Mouse (Mus musculus): ENCODE results near the gene Pced1b. TPM values are rescaled to one million over a fixed set of nuclear protein-coding genes. Genes with fewer than 3 reads are reported as not detected.

The Pced1b gene
- total and polyA plus RNA-seq, 3 experiments, result 6.6 to 41.1 (median 8.8) TPM

- Histone ChIP-seq H3K4me1 (ENCODE audit: insufficient read depth, low read depth, low read length) (no peaks in the 10 kb centered on the region), H3K36me3 (replicated peaks) (no peaks in the 10 kb centered on the region), H3K9me3 (replicated peaks) (peaks cover 50% of the 10 kb centered on the region), H3K27me3 (ENCODE audit: insufficient read depth, low read length) (no peaks in the 10 kb centered on the region), H3K4me3 (ENCODE audit: low read depth, low read length) (no peak overlapping the region)
- DNase-seq (ENCODE audit: low spot score), result no peak
- ATAC-seq (ENCODE audit: extremely low read depth, insufficient number of reproducible peaks, low FRiP score, poor library complexity, severe bottlenecking), result no peak
- no peak for TF ChIP-seq GATA1 (IDR thresholded peaks at IDR 0.05; ENCODE audit: borderline replicate concordance, low read length)
- TF ChIP-seq POLR2AphosphoS5 (IDR thresholded peaks at IDR 0.05; ENCODE audit: insufficient replicate concordance, low read depth, low read length), result no peak
- TF ChIP-seq CTCF (IDR thresholded peaks at IDR 0.05; ENCODE audit: low read depth, low read length), result no peak
- no peak for TF ChIP-seq TAL1 (conservative IDR thresholded peaks at IDR 0.05; ENCODE audit: low read depth, low read length)
- no peak for TF ChIP-seq GATA2 (IDR thresholded peaks at IDR 0.05; ENCODE audit: borderline replicate concordance, low read depth, low read length)
Measured at GRCm38 (mm10) chr15:97216843-97217242, 30.1 kb upstream of the Pced1b start.

GRCm38 (mm10) chr15:97223431-97223830 lies 23.5 kb upstream of the Pced1b start:
- ATAC-seq (ENCODE audit: extremely low read depth, insufficient number of reproducible peaks, low FRiP score, poor library complexity, severe bottlenecking) (no peak), DNase-seq (ENCODE audit: low spot score) (no peak)
- no peaks in the 10 kb centered on the region for H3K36me3 ChIP-seq (replicated peaks)
- no peak overlapping the region for H3K4me3 ChIP-seq (ENCODE audit: low read depth, low read length)
- H3K4me1 ChIP-seq (ENCODE audit: insufficient read depth, low read depth, low read length), result no peaks in the 10 kb centered on the region
- TF ChIP-seq POLR2AphosphoS5 (IDR thresholded peaks at IDR 0.05; ENCODE audit: insufficient replicate concordance, low read depth, low read length) (no peak), TAL1 (conservative IDR thresholded peaks at IDR 0.05; ENCODE audit: low read depth, low read length) (no peak), GATA2 (IDR thresholded peaks at IDR 0.05; ENCODE audit: borderline replicate concordance, low read depth, low read length) (no peak), CTCF (IDR thresholded peaks at IDR 0.05; ENCODE audit: low read depth, low read length) (no peak), GATA1 (IDR thresholded peaks at IDR 0.05; ENCODE audit: borderline replicate concordance, low read length) (no peak)
- H3K27me3 ChIP-seq (ENCODE audit: insufficient read depth, low read length), result no peaks in the 10 kb centered on the region
- H3K9me3 ChIP-seq (replicated peaks), result peaks cover 67% of the 10 kb centered on the region

- ATAC-seq (ENCODE audit: extremely low read depth, insufficient number of reproducible peaks, low FRiP score, poor library complexity, severe bottlenecking), result no peak
- peaks cover 66% of the 10 kb centered on the region for H3K9me3 ChIP-seq (replicated peaks)
- H3K4me3 ChIP-seq (ENCODE audit: low read depth, low read length), result no peak overlapping the region
- H3K36me3 ChIP-seq (replicated peaks), result no peaks in the 10 kb centered on the region
- no peaks in the 10 kb centered on the region for H3K27me3 ChIP-seq (ENCODE audit: insufficient read depth, low read length)
- TF ChIP-seq CTCF (IDR thresholded peaks at IDR 0.05; ENCODE audit: low read depth, low read length) (no peak), GATA1 (IDR thresholded peaks at IDR 0.05; ENCODE audit: borderline replicate concordance, low read length) (no peak), POLR2AphosphoS5 (IDR thresholded peaks at IDR 0.05; ENCODE audit: insufficient replicate concordance, low read depth, low read length) (no peak), GATA2 (IDR thresholded peaks at IDR 0.05; ENCODE audit: borderline replicate concordance, low read depth, low read length) (no peak), TAL1 (conservative IDR thresholded peaks at IDR 0.05; ENCODE audit: low read depth, low read length) (no peak)
- DNase-seq (ENCODE audit: low spot score), result no peak
- no peaks in the 10 kb centered on the region for H3K4me1 ChIP-seq (ENCODE audit: insufficient read depth, low read depth, low read length)
Measured at GRCm38 (mm10) chr15:97224003-97224402, 22.9 kb upstream of the Pced1b start.

DNA sequence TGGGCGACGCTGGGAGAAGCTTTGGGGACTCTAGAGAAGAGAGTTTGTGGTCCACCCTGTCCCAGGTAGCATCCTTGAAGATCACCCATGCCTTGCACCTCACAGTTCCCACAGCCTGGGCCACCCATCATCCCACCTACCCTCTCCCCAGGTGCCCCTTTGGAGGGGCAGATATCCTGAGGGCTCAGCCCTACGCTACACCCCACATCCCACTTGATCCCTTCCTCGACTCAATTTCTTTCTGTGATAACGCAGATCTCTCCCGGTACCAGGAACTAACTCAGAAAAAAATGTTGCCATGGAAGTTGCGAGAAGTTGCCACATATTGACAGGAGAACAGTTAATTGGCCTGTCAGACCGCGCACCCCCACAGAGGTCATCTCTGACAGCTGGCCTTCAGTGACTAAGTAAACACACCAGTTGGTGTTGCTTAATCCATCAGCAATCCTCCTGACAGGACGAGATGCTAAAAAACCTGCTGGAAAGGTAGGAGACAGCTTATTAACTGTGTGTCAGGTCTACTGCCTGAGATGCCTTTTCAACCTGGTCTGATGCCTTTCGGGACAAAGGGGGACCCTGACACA lies 17.3 kb upstream of the Pced1b start:
- DNase-seq (ENCODE audit: low spot score), result no peak
- no peak for ATAC-seq (ENCODE audit: extremely low read depth, insufficient number of reproducible peaks, low FRiP score, poor library complexity, severe bottlenecking)
- Histone ChIP-seq H3K9me3 (replicated peaks) (peaks cover 72% of the 10 kb centered on the region), H3K4me1 (ENCODE audit: insufficient read depth, low read depth, low read length) (no peaks in the 10 kb centered on the region), H3K4me3 (ENCODE audit: low read depth, low read length) (no peak overlapping the region), H3K27me3 (ENCODE audit: insufficient read depth, low read length) (no peaks in the 10 kb centered on the region), H3K36me3 (replicated peaks) (no peaks in the 10 kb centered on the region)
- no peak for TF ChIP-seq GATA1 (IDR thresholded peaks at IDR 0.05; ENCODE audit: borderline replicate concordance, low read length)
- no peak for TF ChIP-seq TAL1 (conservative IDR thresholded peaks at IDR 0.05; ENCODE audit: low read depth, low read length)
- TF ChIP-seq CTCF (IDR thresholded peaks at IDR 0.05; ENCODE audit: low read depth, low read length), result no peak
- no peak for TF ChIP-seq POLR2AphosphoS5 (IDR thresholded peaks at IDR 0.05; ENCODE audit: insufficient replicate concordance, low read depth, low read length)
- no peak for TF ChIP-seq GATA2 (IDR thresholded peaks at IDR 0.05; ENCODE audit: borderline replicate concordance, low read depth, low read length)

DNA sequence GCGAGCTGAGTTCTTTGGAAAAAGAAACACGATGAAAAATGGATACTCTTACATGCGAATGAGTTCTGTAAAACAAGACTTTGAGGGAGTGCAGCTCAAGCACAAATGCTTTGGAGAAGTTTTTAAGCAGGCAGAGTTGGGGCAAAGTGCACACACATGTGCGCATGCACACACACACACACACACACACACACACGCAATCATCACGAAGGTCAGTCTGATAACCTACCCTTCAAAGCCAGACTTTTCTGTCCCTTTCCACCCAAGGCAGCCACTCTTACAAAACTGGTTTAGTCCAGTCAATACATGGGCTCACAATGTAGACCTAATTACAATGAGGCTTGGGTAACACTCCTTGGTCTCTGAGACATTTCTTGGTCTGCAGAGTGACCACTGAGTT lies 12.8 kb upstream of the Pced1b start:
- no peak overlapping the region for H3K4me3 ChIP-seq (ENCODE audit: low read depth, low read length)
- TF ChIP-seq GATA2 (IDR thresholded peaks at IDR 0.05; ENCODE audit: borderline replicate concordance, low read depth, low read length) (no peak), POLR2AphosphoS5 (IDR thresholded peaks at IDR 0.05; ENCODE audit: insufficient replicate concordance, low read depth, low read length) (no peak), TAL1 (conservative IDR thresholded peaks at IDR 0.05; ENCODE audit: low read depth, low read length) (no peak), CTCF (IDR thresholded peaks at IDR 0.05; ENCODE audit: low read depth, low read length) (no peak)
- ATAC-seq (ENCODE audit: extremely low read depth, insufficient number of reproducible peaks, low FRiP score, poor library complexity, severe bottlenecking) (no peak), DNase-seq (ENCODE audit: low spot score) (no peak)
- no peaks in the 10 kb centered on the region for H3K27me3 ChIP-seq (ENCODE audit: insufficient read depth, low read length)
- H3K9me3 ChIP-seq (replicated peaks), result peaks cover 71% of the 10 kb centered on the region
- no peaks in the 10 kb centered on the region for H3K4me1 ChIP-seq (ENCODE audit: insufficient read depth, low read depth, low read length)
- H3K36me3 ChIP-seq (replicated peaks), result no peaks in the 10 kb centered on the region

GRCm38 (mm10) chr15:97235183-97235582 lies 11.7 kb upstream of the Pced1b start:
- H3K27me3 ChIP-seq (ENCODE audit: insufficient read depth, low read length), result no peaks in the 10 kb centered on the region
- TF ChIP-seq GATA2 (IDR thresholded peaks at IDR 0.05; ENCODE audit: borderline replicate concordance, low read depth, low read length) (no peak), CTCF (IDR thresholded peaks at IDR 0.05; ENCODE audit: low read depth, low read length) (peak; percentile 60; the same call in 1 of the 2 replicates), POLR2AphosphoS5 (IDR thresholded peaks at IDR 0.05; ENCODE audit: insufficient replicate concordance, low read depth, low read length) (no peak)
- no peaks in the 10 kb centered on the region for H3K36me3 ChIP-seq (replicated peaks)
- no peaks in the 10 kb centered on the region for H3K4me1 ChIP-seq (ENCODE audit: insufficient read depth, low read depth, low read length)
- no peak overlapping the region for H3K4me3 ChIP-seq (ENCODE audit: low read depth, low read length)
- no peak for ATAC-seq (ENCODE audit: extremely low read depth, insufficient number of reproducible peaks, low FRiP score, poor library complexity, severe bottlenecking)
- DNase-seq (ENCODE audit: low spot score), result no peak
- H3K9me3 ChIP-seq (replicated peaks), result peaks cover 66% of the 10 kb centered on the region

All from G1E (cell line).